Comparison of ENCODE assay signal across 8 mouse cellular contexts in genomic region chr15:84854921-84855901, GRCm38 (mm10). TPM values are rescaled to one million over a fixed set of nuclear protein-coding genes. Genes with fewer than 3 reads are reported as not detected.
DNase-seq lines count a peak whose midpoint lies in the region; ATAC-seq and TF ChIP-seq lines count a peak whose summit lies in the region.

No protein-coding gene starts in this region.

- peak overlapping the region; percentile 76 for H3K9ac ChIP-seq in heart, embryonic 15.5 days
- H3K9ac ChIP-seq in lung, embryonic 15.5 days = peak overlapping the region; percentile 64

- peak; percentile 52 for DNase-seq in adrenal gland, postnatal 14 days
- DNase-seq in embryonic facial prominence, embryonic 10.5 days (ENCODE audit: low spot score) = peak; percentile 64
- peak; percentile 50 for DNase-seq in kidney, postnatal 14 days
- DNase-seq in ovary, postnatal 10 days (ENCODE audit: low spot score) = peak; percentile 20
- DNase-seq in thymus, postnatal 25 days = peak; percentile 2

- H3K9me3 ChIP-seq in E14TG2a.4 (ENCODE audit: low read length) = no peaks in the 10 kb centered on the region
- no peaks in the 10 kb centered on the region for H3K9me3 ChIP-seq in embryonic facial prominence, embryonic 10.5 days
- no peaks in the 10 kb centered on the region for H3K9me3 ChIP-seq in heart, embryonic 15.5 days (replicated peaks)
- no peaks in the 10 kb centered on the region for H3K9me3 ChIP-seq in lung, embryonic 15.5 days

- H3K4me2 ChIP-seq in heart, embryonic 15.5 days = peak overlapping the region; percentile 100
- H3K4me2 ChIP-seq in lung, embryonic 15.5 days = peak overlapping the region; percentile 100

- TF ChIP-seq CTCF in E14TG2a.4 (conservative IDR thresholded peaks at IDR 0.05; ENCODE audit: low read length) = no peak

- peak overlapping the region; percentile 94 for H3K27ac ChIP-seq in embryonic facial prominence, embryonic 10.5 days (replicated peaks)
- H3K27ac ChIP-seq in heart, embryonic 15.5 days = peak overlapping the region; percentile 34; the same call in 1 of the 2 replicates
- peak overlapping the region; percentile 83; the same call in 1 of the 2 replicates for H3K27ac ChIP-seq in lung, embryonic 15.5 days

- under 1% methylated on average over 88 of the region's 88 CpGs for WGBS in embryonic facial prominence, embryonic 10.5 days
- under 1% methylated on average over 88 of the region's 88 CpGs for WGBS in heart, embryonic 15.5 days
- WGBS in lung, embryonic 15.5 days = under 1% methylated on average over 80 of the region's 88 CpGs

- H3K4me1 ChIP-seq in E14TG2a.4 (replicated peaks; ENCODE audit: low read depth, low read length) = peaks cover 44% of the 10 kb centered on the region
- H3K4me1 ChIP-seq in embryonic facial prominence, embryonic 10.5 days = peaks cover 58% of the 10 kb centered on the region
- peaks cover 45% of the 10 kb centered on the region for H3K4me1 ChIP-seq in heart, embryonic 15.5 days (replicated peaks)
- H3K4me1 ChIP-seq in lung, embryonic 15.5 days = peaks cover 22% of the 10 kb centered on the region

- peak overlapping the region; percentile 94 for H3K4me3 ChIP-seq in E14TG2a.4 (replicated peaks; ENCODE audit: low read length)
- H3K4me3 ChIP-seq in embryonic facial prominence, embryonic 10.5 days = peak overlapping the region; percentile 85
- peak overlapping the region; percentile 80 for H3K4me3 ChIP-seq in heart, embryonic 15.5 days
- peak overlapping the region; percentile 70 for H3K4me3 ChIP-seq in lung, embryonic 15.5 days

- ATAC-seq in heart, embryonic 15.5 days (replicated peaks; ENCODE audit: insufficient number of reproducible peaks, insufficient read depth, low FRiP score, low read depth) = no peak
- no peak for ATAC-seq in lung, embryonic 15.5 days (ENCODE audit: borderline replicate concordance, extremely low read depth, low FRiP score, low TSS enrichment)

- no peaks in the 10 kb centered on the region for H3K36me3 ChIP-seq in E14TG2a.4 (ENCODE audit: insufficient read depth, low read length)
- H3K36me3 ChIP-seq in embryonic facial prominence, embryonic 10.5 days (replicated peaks) = no peaks in the 10 kb centered on the region
- H3K36me3 ChIP-seq in heart, embryonic 15.5 days = no peaks in the 10 kb centered on the region
- H3K36me3 ChIP-seq in lung, embryonic 15.5 days = no peaks in the 10 kb centered on the region

- peaks cover 69% of the 10 kb centered on the region for H3K27me3 ChIP-seq in E14TG2a.4 (ENCODE audit: insufficient read depth, low read length)
- H3K27me3 ChIP-seq in embryonic facial prominence, embryonic 10.5 days (replicated peaks; ENCODE audit: low read depth, poor library complexity, severe bottlenecking) = peaks cover 22% of the 10 kb centered on the region
- H3K27me3 ChIP-seq in heart, embryonic 15.5 days = peaks cover 31% of the 10 kb centered on the region
- H3K27me3 ChIP-seq in lung, embryonic 15.5 days = peaks cover 35% of the 10 kb centered on the region

RNA-seq across cellular contexts. Expression of gene Phf21b, which starts 0.6 kb away (rescaled TPM):
- 2.3 and 3.6 TPM in 2 replicates for total RNA-seq in adrenal gland, postnatal 14 days (2021)
- 2.2 and 4.9 TPM in 2 replicates for polyA plus RNA-seq in embryonic facial prominence, embryonic 10.5 days (2016; fragmentation: Nextera tagmentation; extraction: Ambion mirVana)
- polyA plus RNA-seq in heart, embryonic 15.5 days (2015; fragmentation: Nextera tagmentation; extraction: Ambion mirVana) = 0.16 and 0.46 TPM in 2 replicates
- polyA plus RNA-seq in lung, embryonic 15.5 days (2015; fragmentation: Nextera tagmentation; extraction: Ambion mirVana) = 0.24 and 0.67 TPM in 2 replicates

Comparison
In these comparisons a context has a peak if more than half of its experiments do, and no peak if none do; other contexts are left out.
1. DNase-seq: peak in every context shown above with its lines; median percentile 64 in embryonic facial prominence, embryonic 10.5 days; 52 in adrenal gland, postnatal 14 days; 50 in kidney, postnatal 14 days; 20 in ovary, postnatal 10 days; 2 in thymus, postnatal 25 days.
2. H3K27ac ChIP-seq: peak in every context shown above with its lines; median percentile 94 in embryonic facial prominence, embryonic 10.5 days; 83 in lung, embryonic 15.5 days; 34 in heart, embryonic 15.5 days.